Mouse (Mus musculus) adrenal gland, postnatal 14 days (tissue): ENCODE data around the gene Ube2e1. TPM values are rescaled to one million over a fixed set of nuclear protein-coding genes. Genes with fewer than 3 reads are reported as not detected.

ENCODE experiments used
- DNase-seq: peaks from one replicate; pipeline ENCODE4 v3.0.0; 2021; ENCODE audit warnings: mixed read lengths
- long read RNA-seq, 2 experiments: library from polyadenylated mRNA; stranded (forward); transcript quantifications; one replicate each; pipeline ENCODE4 v2.0.0; 2021
- total RNA-seq: library from RNA; stranded (reverse); gene quantifications from 2 replicates; pipeline ENCODE4 v1.2.3, GENCODE M21; 2021

Gene Ube2e1
- total RNA-seq = 64.7 and 67.0 TPM in 2 replicates
- long read RNA-seq, experiment 1, transcript Ube2e1-201 (6 exons, 1,408 nt) = major isoform, 10 of 18 reads
- long read RNA-seq, experiment 1, partial matches to known transcripts = 4 of 18 reads
- long read RNA-seq, experiment 1, other reads (novel, unspliced or antisense) = 4 of 18 reads
- long read RNA-seq, experiment 2, partial matches to known transcripts = 3 of 12 reads
- long read RNA-seq, experiment 2, other reads (novel, unspliced or antisense) = 5 of 12 reads

- peak; percentile 81 for DNase-seq
Observed at GRCm38 (mm10) chr14:18331693-18332131, at the start of gene Ube2e1. Gene Ube2e1 (minus strand): TSS chr14:18331859.

DNA sequence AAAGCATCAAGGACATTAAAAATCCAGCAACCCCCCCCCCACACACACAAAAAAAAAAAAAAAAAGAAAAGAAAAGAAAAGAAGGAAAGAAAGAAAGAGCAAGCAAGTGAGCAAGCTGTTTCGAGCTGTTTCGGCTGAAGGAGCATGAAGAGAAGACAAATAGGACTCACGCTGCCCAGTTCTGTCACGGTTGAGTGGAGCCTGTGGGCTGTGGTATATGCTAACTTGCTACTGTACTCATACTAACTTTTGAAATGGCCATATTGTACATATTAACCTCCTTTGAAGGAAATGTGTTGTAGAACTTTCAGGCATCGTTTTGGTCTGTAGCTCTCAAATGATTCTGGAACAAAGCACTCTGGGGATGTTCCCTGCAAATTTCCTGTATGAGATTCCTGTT lies 48.2 kb upstream of the Ube2e1 start:
- DNase-seq = no peak

DNA sequence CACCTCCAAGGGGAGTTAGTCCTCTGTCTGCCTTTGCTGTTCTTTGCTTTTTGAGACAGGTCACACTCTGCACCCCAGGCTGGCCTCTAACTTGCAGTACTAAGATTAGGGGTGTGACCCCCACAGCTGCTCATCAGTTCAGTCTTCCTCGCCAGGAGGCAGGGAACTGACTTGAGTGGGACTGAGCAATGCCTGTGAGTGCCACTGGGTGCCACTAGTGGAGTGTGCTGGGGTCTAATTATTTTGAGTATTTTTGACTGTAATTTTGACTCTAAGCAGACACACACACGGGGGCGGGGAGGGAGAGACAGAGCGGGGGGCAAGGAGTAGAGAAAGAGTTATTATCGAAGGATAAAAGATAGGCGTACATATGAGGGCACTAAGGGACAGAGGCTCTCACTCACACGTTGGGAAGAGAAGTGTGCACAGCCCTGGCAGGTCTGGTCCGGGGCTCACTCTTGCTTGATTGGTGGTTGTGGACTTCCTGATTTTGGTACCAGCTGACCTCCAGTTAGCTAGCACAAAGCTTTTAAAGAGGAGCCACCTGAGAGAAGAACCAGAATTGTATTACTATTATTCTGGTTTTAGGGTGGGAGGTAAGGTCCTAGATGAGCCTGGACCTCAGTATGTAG lies 46.4 kb upstream of the Ube2e1 start:
- DNase-seq = no peak

DNA sequence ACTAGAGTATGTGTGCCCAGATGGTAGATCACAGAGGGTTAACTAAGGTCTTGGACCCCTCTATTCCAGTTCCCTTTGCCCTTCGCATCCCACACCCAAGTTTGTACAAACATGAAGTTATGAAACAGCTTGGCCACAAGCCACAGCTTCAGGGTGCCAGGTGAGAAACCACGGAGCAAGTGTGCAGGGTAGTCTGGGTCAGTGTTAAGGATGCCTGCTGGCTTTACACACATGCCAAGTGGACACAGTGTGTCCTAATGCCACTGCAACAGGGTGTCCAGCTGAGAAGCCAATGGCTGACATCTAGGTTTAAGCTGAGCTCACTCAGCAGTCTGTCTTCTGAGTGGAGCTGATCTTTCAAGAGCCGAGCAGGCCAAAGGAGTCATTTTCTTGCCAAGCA lies 44.5 kb upstream of the Ube2e1 start:
- DNase-seq = peak; percentile 46

- no peak for DNase-seq
Observed at GRCm38 (mm10) chr14:18373758-18374405, 42.2 kb upstream of the Ube2e1 start.

DNA sequence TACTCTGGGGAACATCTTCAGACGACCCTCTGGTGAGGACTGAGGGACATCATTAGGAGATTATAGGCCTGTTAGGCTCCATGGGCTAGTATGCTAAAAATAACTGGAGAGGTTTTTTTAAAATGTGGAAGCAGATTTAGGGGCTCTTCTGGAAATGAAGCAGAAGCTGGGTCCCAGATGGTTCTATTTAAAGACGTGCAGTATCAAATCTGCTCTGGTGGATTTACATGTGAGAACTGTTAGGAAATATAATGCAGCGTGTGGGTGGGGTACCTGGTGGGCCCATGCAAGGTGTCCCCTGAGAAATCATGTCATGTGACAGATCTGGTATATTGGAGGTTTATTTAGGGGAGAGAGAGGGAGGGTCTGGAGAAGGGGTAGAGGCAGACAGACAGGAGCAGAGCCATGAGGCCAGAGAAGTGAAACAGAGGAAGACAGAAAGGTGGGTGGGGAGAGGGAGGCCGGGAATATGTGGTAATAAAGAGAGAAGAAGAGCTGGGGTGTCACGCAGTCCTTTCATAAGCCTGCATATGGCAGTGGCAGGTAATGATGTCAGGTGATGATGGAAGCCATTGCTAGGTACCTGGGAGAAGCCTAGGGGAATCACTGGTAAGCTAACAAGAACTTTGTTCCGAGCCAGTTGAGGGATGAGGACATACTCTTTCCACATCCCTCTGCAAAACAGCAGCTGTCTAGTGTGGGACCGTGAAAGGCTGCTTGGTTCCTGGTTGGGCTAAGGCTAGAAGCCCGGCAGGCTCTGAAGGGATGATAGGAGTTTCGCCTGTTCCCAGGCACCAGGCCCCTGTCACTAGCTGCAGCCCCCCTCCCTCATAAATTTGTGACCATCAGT lies 41.3 kb upstream of the Ube2e1 start:
- DNase-seq = no peak

GRCm38 (mm10) chr14:18369031-18369430 lies 37.4 kb upstream of the Ube2e1 start:
- DNase-seq = no peak

GRCm38 (mm10) chr14:18367025-18367424 lies 35.4 kb upstream of the Ube2e1 start:
- DNase-seq = no peak

GRCm38 (mm10) chr14:18364321-18364720 lies 32.7 kb upstream of the Ube2e1 start:
- DNase-seq = no peak

DNA sequence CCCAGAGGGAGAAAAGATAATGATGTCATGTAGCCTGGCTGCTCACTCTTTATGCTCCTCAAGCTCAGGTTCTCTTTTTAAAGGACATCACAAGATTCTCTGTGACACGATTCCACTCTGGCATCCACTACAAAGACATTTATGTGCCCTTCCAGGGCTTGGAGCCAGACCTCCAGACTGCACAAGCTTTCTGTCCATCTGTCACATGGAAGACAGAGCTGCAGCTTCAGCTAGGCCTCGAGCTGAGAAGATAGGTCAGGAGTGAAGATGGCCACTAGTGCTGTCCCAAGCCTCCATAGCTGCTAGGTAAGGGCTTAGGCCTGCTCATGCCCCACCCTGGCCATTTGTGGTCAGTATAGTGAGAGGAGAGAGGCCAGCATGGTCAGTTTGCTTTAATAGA lies 24.8 kb upstream of the Ube2e1 start:
- DNase-seq = no peak

- no peak for DNase-seq
Observed at GRCm38 (mm10) chr14:18355514-18356190, 24.0 kb upstream of the Ube2e1 start.

- DNase-seq = no peak
Observed at GRCm38 (mm10) chr14:18353525-18353924, 21.9 kb upstream of the Ube2e1 start.

DNA sequence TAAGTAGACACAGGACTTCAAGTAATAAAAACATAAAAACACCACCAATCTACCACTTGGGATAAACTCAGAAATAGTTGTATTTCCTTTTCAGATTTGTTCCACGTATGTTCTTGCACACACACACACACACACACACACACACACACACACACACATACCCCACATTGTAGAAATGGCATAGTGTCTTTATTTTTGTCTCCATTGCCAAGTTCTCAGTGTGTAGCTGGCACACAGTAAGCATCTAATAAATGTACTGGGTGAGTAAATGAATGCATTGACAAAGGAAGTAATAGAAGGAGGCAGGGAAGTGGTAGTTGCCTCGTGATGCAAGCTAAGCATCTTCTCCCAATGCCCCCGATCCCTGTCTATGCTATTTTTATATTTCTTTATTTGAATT lies 21.3 kb upstream of the Ube2e1 start:
- no peak for DNase-seq

DNA sequence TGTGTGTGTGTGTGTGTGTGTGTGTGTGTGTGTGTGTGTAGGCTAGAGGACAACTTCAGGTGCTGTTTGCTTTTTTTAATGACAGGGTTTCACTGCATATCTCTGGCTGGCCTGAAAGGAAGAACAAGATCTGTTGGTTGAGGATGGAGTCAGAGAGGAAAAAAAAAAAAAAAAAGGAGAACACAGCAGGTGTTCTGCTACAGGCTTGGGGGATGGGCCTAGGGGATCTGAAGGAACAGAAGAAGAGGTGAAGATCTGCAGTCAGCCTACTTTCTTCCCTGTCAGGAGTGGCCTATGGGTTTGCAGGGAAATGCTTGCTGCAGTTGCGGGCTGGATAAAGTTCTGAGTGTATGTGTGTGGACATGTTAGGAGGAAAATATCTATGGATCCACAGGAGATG lies 19.0 kb upstream of the Ube2e1 start:
- no peak for DNase-seq

DNA sequence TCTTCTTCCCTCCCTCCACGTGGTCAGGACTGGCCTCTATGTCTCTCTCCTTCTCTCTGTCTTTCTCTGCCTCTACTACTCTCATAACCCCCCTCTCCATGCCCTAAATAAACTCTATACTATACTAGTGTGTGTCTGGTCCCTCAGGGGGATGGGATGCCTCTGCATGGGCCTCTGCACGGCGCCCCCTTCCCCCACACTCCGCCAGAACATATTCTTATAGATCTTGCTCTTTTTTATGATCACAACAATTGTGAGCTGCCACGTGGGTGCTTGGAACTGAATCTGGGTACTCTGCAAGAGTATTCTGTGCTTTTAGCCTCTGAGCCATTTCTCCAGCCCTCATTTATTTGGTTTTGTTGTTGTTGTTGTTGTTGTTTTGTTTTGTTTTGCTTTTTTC lies 18.2 kb upstream of the Ube2e1 start:
- no peak for DNase-seq

GRCm38 (mm10) chr14:18343589-18343988 lies 11.9 kb upstream of the Ube2e1 start:
- DNase-seq = no peak

GRCm38 (mm10) chr14:18342749-18343148 lies 11.1 kb upstream of the Ube2e1 start:
- DNase-seq = no peak

- peak; percentile 25 for DNase-seq
Observed at GRCm38 (mm10) chr14:18341088-18341487, 9.4 kb upstream of the Ube2e1 start.

DNA sequence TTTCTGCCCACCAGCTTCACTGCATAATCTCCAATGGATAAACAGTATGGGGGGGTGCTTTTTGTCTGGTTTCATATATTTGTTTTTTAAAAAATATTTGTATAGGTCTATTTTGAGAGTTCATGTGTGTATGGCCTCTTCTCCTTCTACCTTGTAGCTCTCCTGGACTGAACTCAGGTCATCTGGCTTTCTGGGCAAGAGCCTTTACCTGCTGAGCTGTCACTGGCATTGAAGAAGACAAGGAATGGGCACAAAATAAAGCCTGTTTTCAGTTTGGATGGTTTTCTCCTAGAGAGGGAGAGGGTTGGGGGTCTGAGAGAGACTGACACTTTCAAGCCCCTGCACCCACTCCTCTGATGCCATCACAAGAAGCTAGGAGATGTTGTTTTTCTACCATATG lies 4.4 kb upstream of the Ube2e1 start:
- DNase-seq = no peak

DNA sequence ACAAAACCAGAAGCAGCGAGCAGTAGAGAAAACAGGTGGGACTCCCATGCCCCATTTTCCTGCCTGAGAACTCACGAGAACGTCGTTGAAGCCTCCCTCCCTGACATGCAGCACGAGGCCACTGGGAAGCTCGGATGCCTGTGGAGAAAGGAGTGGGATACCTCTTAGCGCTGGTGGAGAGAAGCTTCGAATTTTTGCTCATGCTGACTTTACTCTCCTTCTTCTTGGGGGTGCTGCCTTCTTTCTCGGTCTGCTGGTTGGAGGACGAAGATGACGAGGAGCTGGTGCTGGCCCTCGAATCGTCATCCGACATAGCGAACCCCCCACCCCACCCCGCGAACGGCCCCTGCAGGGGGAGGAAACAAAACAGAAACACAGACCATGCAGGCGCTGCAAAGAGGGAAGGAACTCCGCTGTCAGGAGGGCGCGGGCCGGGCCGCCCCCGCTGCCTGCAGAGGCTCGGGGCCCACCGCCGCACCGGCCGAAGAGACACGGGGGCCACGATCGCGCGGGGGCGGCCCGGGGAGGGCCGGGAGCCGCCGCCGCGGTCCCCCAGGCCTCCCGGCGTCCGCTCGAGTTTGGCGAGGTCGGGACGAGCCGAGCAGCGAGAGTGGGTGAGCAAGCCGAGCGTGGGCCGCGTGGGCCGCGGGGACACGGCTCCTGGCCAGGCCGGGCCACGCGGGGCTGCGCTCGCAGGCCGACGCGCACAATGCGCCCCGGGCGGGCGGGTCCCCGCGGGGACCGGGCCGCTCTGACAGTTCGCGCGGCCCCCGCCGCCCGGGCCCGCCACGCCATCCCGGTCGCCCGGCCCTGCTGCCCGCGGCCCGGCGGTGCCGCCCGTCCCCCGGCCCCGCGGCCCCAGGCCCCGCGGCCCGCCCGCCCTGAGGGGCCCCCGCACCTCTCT lies 618 bp downstream of the Ube2e1 start:
- peak; percentile 64 for DNase-seq
